Mouse (Mus musculus) embryo, embryonic 11.5 days (tissue): ENCODE results near the gene Tecpr2.

Source experiments
- DNase-seq: peaks from one replicate; pipeline ENCODE4 v3.0.0-alpha.2; 2012; ENCODE audit warnings: low read depth, low spot score

Tecpr2 gene

GRCm38 (mm10) chr12:110948082-110948909 is 59.2 kb downstream of the Tecpr2 start:
- DNase-seq: no peak

- DNase-seq: no peak
These were observed 59.8 kb downstream of the Tecpr2 start for GRCm38 (mm10) chr12:110948910-110949201.

GRCm38 (mm10) chr12:110949410-110949809 is 60.3 kb downstream of the Tecpr2 start:
- no peak for DNase-seq

- no peak for DNase-seq
These were observed 61.1 kb downstream of the Tecpr2 start for GRCm38 (mm10) chr12:110950151-110950550.

- DNase-seq: no peak
These were observed 62.2 kb downstream of the Tecpr2 start for GRCm38 (mm10) chr12:110951236-110951635.

GRCm38 (mm10) chr12:110952628-110953385 is 63.7 kb downstream of the Tecpr2 start:
- DNase-seq: no peak

- no peak for DNase-seq
These were observed 64.4 kb downstream of the Tecpr2 start for GRCm38 (mm10) chr12:110953443-110953842.

DNA sequence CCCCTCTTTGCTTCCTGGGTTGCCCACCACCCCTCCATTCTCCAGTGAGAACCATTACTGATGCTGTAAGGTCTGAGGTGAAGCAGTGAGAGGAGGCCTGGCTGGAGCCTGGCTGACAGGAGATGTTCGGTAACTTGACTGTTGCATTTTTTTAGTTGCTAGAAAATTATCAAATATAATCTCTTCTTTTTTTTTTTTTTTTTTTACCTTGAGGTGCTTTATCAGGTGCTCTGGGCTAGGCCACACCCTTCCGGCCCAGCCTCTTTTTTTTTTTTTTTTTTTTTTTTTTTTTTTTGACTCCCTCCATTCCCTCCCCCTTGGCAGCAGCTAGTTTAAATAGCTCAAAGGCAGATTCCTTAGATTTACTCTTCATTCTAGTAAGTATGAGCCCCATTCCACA is 64.8 kb downstream of the Tecpr2 start:
- DNase-seq: no peak

- DNase-seq: no peak
These were observed 65.4 kb downstream of the Tecpr2 start for GRCm38 (mm10) chr12:110954351-110954991.

DNA sequence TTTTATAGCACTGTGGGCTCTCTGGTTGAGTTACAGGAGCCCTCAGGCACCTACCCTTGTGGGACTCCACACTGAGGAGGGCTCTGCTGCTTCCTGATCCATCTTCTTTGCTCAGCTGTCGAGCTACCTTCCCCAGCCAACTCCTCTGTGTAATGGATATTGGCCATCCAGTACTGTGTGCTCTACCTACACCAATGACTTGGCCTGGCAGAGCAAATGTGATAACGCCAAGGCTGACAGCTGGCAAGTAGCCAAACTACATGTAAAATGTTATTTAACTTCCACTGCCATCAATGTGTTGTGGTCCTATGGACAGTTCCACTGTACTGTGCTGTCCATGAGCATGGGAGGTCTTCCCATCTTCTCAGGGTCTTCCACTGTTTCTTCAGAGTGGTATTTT is 72.9 kb downstream of the Tecpr2 start:
- DNase-seq: no peak

GRCm38 (mm10) chr12:110965500-110965899 is 76.4 kb downstream of the Tecpr2 start:
- no peak for DNase-seq

- DNase-seq: no peak
These were observed 77.0 kb downstream of the Tecpr2 start for GRCm38 (mm10) chr12:110966079-110966478.

GRCm38 (mm10) chr12:110967146-110967545 is 78.1 kb downstream of the Tecpr2 start:
- DNase-seq: no peak

DNA sequence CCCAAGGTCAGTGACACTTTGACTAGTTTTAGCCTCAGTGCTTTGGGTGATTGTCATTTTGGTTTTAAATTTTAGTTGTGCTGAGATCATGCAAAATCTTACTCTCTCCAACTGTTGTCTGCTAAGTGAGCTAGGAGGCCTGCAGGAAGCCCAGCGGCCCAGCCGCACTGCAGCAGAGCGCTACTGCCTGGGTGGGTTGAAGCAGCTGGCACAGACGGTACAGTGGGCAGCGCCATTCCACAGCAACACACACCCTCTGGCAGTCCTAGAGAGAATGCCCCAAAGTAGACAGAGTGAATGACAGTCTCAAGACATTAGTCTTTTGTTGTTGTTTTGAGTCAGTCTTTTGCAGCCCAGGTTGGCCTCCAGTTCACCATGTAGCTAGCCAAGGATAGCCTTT is 81.3 kb downstream of the Tecpr2 start:
- DNase-seq: no peak

DNA sequence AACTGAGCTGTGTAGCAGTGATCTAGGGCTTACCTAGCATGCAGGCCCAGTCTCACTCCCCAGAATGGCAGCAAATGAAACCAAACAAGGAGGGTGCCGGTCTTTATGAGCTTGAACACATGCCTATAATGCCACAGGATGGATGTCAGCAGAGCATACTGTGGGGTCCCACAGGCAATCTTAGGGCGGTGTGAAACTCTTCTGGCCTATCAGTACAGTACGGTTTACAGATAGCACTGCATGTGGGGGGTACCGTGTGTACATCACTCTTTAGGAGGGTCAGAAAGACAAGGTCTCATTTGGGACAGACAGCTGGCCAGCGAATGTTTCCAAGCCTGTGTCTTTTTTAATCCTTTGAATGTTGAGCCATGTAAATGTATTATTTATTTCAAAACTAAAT is 82.9 kb downstream of the Tecpr2 start:
- no peak for DNase-seq

DNA sequence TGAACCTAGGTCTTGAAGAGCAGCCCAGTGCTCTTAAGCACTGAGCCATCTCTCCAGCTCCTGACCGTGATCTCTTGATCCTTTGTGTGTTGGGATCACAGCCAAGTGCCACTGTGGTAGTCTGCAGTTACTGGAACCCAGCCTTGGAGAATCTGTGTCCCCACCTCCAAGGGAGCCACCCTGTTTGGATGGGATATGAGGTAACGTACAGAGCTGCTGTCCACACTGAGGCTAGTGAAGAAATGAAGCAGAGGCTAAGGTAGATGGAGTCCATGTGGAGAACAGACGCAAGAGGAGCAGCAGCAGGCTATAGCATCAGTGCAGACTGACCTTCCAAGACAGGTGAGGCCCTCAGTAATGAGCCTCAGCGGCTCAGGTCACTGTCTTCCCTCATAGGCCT is 84.8 kb downstream of the Tecpr2 start:
- no peak for DNase-seq

- DNase-seq: no peak
These were observed 85.2 kb downstream of the Tecpr2 start for GRCm38 (mm10) chr12:110974295-110974694.

- no peak for DNase-seq
These were observed 85.7 kb downstream of the Tecpr2 start for GRCm38 (mm10) chr12:110974726-110975125.

GRCm38 (mm10) chr12:110975385-110975784 is 86.3 kb downstream of the Tecpr2 start:
- DNase-seq: no peak

DNA sequence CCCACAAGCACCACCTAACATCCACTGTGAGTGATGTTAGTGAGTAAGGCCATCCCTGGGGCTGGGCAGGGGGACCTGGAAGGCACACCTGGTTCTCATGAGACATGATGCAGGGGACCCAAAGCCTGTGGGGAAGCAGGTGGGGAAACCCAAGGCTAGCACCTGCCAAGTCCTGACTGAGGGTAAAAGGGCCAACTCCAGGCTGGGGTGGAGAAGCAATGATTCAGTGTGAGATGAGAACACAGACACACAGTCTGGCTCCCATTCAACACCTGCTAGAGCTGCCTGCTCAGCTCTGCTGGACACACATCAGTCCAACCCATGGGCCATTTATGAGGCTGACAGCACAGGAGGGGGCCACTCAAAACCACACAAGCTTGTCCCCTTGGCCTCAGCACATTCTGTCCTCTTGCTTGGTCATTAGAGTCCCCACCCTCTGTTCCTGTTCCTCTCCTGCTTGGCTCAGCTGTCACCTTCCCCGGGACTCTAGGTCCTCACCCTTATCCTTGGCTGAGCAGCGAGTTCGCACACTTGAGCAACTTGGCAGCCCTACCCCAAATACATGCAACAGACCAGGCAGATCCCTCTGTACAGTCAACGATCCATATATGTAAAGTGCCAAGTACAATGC is 86.9 kb downstream of the Tecpr2 start:
- DNase-seq: no peak

DNA sequence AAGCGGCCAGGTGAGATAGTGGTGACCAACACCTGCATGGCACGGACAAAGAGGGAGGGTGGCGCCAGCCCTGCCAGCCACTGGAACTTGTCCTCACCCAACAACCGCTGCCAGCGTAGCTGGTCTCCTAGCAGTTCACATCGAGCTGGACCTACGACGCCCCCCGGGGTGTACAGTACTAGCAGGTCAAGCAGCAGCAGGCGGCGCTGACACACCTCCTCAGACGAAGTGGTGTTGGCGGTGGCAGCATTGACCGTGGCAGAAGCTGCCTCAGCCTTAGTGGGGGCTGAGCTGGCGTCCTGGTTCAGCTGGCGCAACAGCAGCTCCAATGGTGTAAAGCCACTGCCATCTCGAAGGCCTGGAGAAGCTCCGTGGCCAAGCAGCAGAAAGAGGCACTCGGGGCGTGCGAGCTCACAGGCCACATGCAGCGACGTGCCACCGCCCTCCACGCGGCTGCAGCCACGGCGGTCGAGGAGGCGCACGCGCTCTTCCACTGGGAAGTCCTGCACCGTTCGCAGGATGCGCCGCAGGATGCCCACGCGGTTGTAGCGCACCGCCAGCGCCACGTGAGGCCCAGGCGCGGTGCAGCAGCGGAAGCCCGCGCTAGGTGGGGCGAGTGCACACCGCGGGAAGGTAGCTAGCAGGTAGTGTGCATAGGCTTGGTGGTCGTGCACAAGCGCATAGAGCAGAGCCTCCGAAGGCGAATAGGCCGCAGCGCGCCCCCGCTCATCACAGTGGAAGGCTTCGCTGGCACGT is 87.7 kb downstream of the Tecpr2 start:
- no peak for DNase-seq
